Mouse (Mus musculus) midbrain, embryonic 16.5 days (tissue): ENCODE measurements around the gene Xab2. TPM values are rescaled to one million over a fixed set of nuclear protein-coding genes. Genes with fewer than 3 reads are reported as not detected.
A peak's percentile ranks its signal among the peaks of the same experiment; 100 is the strongest.

ENCODE experiments used
- ATAC-seq: fragments of 200-750 bp; cut with Nextera tagmentation; 2 replicates; pipeline ENCODE4 v1.8.0; 2017; ENCODE audit warnings: moderate TSS enrichment
- H3K27ac ChIP-seq: fragments of 300-500 bp; sonication (generic); 2 replicates; pipeline ENCODE4 v1.5.1; 2014; ENCODE audit warnings: mild to moderate bottlenecking, low read length, mixed read lengths
- H3K27me3 ChIP-seq: fragments of 300-500 bp; sonication (generic); 2 replicates; pipeline ENCODE4 v1.6.1; 2014; ENCODE audit warnings: low read depth, low read length, mixed read lengths; ENCODE audit not compliant: control insufficient read depth, insufficient read depth
- H3K36me3 ChIP-seq: fragments of 300-500 bp; sonication (generic); 2 replicates; pipeline ENCODE4 v1.6.1; 2014; ENCODE audit warnings: mild to moderate bottlenecking, low read length, moderate library complexity, mixed read lengths; ENCODE audit not compliant: control insufficient read depth, insufficient read depth
- H3K4me1 ChIP-seq: fragments of 300-500 bp; sonication (generic); 2 replicates; pipeline ENCODE4 v1.6.1; 2014; ENCODE audit warnings: mild to moderate bottlenecking, low read length, mixed read lengths; ENCODE audit not compliant: control insufficient read depth, insufficient read depth
- H3K4me2 ChIP-seq: fragments of 300-500 bp; sonication (generic); 2 replicates; pipeline ENCODE4 v1.6.1; 2014; ENCODE audit warnings: mild to moderate bottlenecking, low read length, mixed read lengths
- H3K4me3 ChIP-seq: fragments of 300-500 bp; sonication (generic); 2 replicates; pipeline ENCODE4 v1.5.1; 2014; ENCODE audit warnings: low read depth, mild to moderate bottlenecking, low read length, moderate library complexity, mixed read lengths
- H3K9ac ChIP-seq: fragments of 300-500 bp; sonication (generic); 2 replicates; pipeline ENCODE4 v1.6.1; 2014; ENCODE audit warnings: low read depth, low read length, mixed read lengths
- H3K9me3 ChIP-seq: fragments of 300-500 bp; sonication (generic); replicated peaks from 2 replicates; pipeline ENCODE4 v1.6.1; 2014; ENCODE audit warnings: mild to moderate bottlenecking, low read length, mixed read lengths; ENCODE audit not compliant: control insufficient read depth, poor library complexity, severe bottlenecking
- WGBS: fragments of 180-500 bp; shearing (Covaris S2); extraction: QIAGEN DNeasy Blood & Tissue Kit; methylation state at CpG from one replicate; pipeline ENCODE4 v1.1.7; 2014; 5-methylcytosine and 5-hydroxymethylcytosine counted together
- polyA plus RNA-seq: library from polyadenylated mRNA; unstranded; fragments of >200 nt; fragmentation: Nextera tagmentation; extraction: Ambion mirVana; gene quantifications from 2 replicates; pipeline ENCODE4 v1.2.1, GENCODE M21; 2015

Xab2 gene
- polyA plus RNA-seq, 1 experiment from 2014 or later: 51.8 TPM

DNA sequence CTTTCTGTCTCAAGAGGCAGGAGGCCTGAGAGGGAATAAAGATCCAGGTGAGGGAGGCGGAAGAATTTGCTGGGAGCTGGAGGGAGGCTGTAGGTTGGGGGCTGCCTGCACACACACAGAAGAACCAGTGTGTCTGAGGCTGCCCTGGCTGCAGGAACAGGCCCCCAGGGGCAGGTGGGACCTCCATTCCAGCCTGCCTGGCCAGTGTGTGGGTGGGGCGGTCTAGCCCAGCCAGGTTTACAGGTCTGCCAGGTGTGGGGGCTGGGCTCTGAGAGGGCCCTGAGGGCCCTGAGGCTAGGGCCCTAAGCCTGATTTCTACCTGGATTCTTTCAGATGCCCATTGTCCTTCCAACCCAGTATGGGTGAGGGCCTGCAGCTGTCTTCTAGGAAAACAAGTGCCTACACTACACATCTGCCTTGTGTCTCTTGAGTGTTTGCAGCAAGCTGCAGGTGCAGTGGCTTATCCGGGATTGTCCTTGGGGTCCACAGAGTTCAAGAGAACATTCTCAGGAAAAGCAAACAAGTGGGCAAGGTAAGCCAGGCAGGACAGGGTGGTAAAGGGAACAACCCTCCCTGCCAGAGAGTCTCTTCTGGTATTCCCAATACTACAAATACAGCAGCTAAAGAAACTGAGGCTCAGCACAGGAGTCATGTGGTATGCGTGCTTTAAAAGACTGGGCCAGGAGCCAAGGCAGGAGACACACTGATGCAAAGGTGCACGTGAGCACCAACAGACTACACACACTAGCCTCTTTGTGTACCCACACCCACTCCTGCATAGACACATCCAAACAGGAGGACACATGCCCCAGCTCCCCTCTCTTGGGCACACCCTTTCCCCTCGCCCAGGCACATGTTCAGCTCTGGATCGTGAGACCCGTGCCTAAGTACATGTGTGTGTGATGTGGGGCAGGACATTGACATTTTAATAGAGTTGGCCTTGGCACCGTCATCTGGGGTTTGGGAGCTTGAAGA, 41.4 kb downstream of the Xab2 start:
- H3K27me3 ChIP-seq: no peaks in the 10 kb centered on the region
- H3K4me2 ChIP-seq: no peak overlapping the region
- no peaks in the 10 kb centered on the region for H3K9me3 ChIP-seq
- H3K27ac ChIP-seq: no peak overlapping the region
- ATAC-seq: no peak
- no peaks in the 10 kb centered on the region for H3K4me1 ChIP-seq
- no peak overlapping the region for H3K4me3 ChIP-seq
- H3K36me3 ChIP-seq: no peaks in the 10 kb centered on the region
- 0 out of 2 replicates have a peak overlapping the region, but pooled peaks have one; percentile 20 for H3K9ac ChIP-seq
- 83% methylated on average over 9 of the region's 9 CpGs for WGBS

DNA sequence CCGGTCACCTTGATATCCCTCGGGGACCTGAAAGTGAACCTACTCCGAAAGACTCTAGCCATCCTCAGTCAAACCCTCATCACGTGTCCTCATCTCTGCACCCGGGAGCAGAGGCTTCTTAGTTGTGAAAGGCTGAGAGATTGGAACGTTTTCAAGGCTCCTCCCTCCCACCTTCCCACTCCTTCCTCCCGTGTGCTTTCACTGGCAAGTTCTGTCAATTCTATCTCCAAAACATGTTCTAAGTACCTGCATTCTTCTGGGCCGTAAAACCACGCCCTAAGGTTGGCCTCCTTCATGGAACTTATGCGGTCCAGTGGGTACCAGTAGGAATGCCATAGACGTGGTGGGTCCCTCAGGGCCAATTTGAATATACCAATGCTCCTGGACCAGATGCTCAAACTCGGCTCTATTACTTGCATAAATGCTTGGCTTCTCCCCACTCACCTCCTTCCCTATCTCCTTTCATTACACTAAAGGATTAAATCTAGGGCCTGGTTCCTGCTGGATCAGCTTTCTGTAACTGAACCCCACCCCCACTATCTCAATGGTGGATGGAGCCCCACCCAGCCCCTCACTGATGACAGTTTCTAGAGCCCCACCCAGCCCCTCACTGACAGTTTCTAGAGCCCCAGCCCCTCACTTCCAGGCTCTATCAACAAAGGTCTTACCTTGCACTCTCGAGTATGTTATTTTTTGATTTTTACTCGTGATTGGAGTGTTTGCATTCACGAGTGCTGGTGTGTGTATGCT, 44.7 kb downstream of the Xab2 start:
- no peak overlapping the region for H3K4me2 ChIP-seq

DNA sequence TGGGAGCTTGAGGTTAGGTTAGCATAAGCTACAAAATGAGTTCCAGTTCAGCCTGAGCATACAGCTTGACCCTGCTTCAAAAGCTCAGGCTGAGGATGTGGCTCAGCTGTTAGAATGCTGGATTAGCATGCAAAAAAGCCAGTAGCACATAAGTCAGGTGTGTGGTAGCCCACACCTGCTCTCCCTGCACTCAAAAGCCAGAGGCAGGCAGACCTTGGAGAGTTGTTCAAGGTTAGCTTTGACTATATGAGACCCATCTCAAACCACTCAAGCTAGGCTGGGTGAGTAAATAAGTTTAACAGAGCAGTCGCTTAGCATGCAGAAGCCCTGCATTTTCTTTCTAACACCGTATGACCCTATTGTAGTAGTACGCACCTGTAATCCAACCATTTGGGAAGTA, 46.6 kb downstream of the Xab2 start:
- H3K27ac ChIP-seq: no peak overlapping the region
- no peak for ATAC-seq
- H3K4me2 ChIP-seq: no peak overlapping the region
- H3K9me3 ChIP-seq: no peaks in the 10 kb centered on the region
- 96% methylated on average over 3 of the region's 3 CpGs for WGBS
- no peak overlapping the region for H3K9ac ChIP-seq
- no peaks in the 10 kb centered on the region for H3K27me3 ChIP-seq
- H3K4me1 ChIP-seq: no peaks in the 10 kb centered on the region
- no peak overlapping the region for H3K4me3 ChIP-seq
- no peaks in the 10 kb centered on the region for H3K36me3 ChIP-seq

More for the DNA sequence above, 44.7 kb downstream of the Xab2 start:
- Histone ChIP-seq H3K36me3 (no peaks in the 10 kb centered on the region), H3K27me3 (no peaks in the 10 kb centered on the region), H3K9me3 (no peaks in the 10 kb centered on the region), H3K4me3 (no peak overlapping the region), H3K4me1 (no peaks in the 10 kb centered on the region), H3K27ac (no peak overlapping the region), H3K9ac (no peak overlapping the region)
- no peak for ATAC-seq
- WGBS: 82% methylated on average over 15 of the region's 15 CpGs

DNA sequence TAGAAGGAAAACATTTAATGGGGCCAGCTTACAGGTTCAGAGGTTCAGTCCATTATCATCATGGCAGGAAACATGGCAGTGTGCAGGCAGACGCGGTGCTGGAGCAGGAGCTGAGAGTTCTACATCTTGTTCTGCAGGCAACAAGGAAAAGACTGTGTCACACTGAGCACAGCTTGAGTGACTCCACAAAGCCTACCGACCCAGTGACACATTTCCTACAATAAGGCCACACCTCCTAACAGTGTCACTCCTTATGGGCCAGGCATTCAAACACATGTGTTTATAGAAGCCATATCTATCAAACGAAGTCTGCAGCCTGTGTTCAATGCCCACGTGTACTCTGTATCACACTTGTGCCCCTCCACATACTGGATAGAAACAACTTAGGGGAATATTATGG, 51.3 kb downstream of the Xab2 start:
- whole genome bisulfite sequencing: 86% methylated on average over 5 of the region's 5 CpGs
- Histone ChIP-seq H3K4me2 (no peak overlapping the region), H3K27me3 (no peaks in the 10 kb centered on the region)

GRCm38 (mm10) chr8:3568378-3568777, 52.7 kb downstream of the Xab2 start:
- 3% methylated on average over 7 of the region's 7 CpGs for WGBS
- 0 out of 2 replicates have a peak overlapping the region, but pooled peaks have one; percentile 29 for H3K4me2 ChIP-seq

More for the DNA sequence above, 51.3 kb downstream of the Xab2 start:
- no peaks in the 10 kb centered on the region for H3K9me3 ChIP-seq
- H3K36me3 ChIP-seq: no peaks in the 10 kb centered on the region
- no peak overlapping the region for H3K27ac ChIP-seq
- H3K4me3 ChIP-seq: no peak overlapping the region
- no peak for ATAC-seq
- H3K4me1 ChIP-seq: no peaks in the 10 kb centered on the region; the same call in 1 of the 2 replicates
- H3K9ac ChIP-seq: no peak overlapping the region

GRCm38 (mm10) chr8:3567641-3568371, 53.3 kb downstream of the Xab2 start, which contains the start of gene C330021F23Rik:
TSS of gene C330021F23Rik (plus strand) at chr8:3567990.
- no peak within 1 kb of the TSS for H3K27ac ChIP-seq
- peak; percentile 39; the same call in 1 of the 2 replicates for ATAC-seq
- peak within 1 kb of the TSS; percentile 5; the same call in 1 of the 2 replicates for H3K4me3 ChIP-seq

More at GRCm38 (mm10) chr8:3568378-3568777, 52.7 kb downstream of the Xab2 start:
- Histone ChIP-seq H3K36me3 (no peaks in the 10 kb centered on the region), H3K27ac (no peak overlapping the region), H3K9me3 (no peaks in the 10 kb centered on the region), H3K27me3 (no peaks in the 10 kb centered on the region), H3K9ac (no peak overlapping the region), H3K4me3 (no peak overlapping the region), H3K4me1 (no peaks in the 10 kb centered on the region; the same call in 1 of the 2 replicates)
- ATAC-seq: no peak

More at GRCm38 (mm10) chr8:3567641-3568371, 53.3 kb downstream of the Xab2 start, which contains the start of gene C330021F23Rik:
- H3K9me3 ChIP-seq: no peaks in the 10 kb centered on the region
- WGBS: under 1% methylated on average over 12 of the region's 12 CpGs
- no peaks in the 10 kb centered on the region; the same call in 1 of the 2 replicates for H3K4me1 ChIP-seq
- no peaks in the 10 kb centered on the region for H3K27me3 ChIP-seq
- no peaks in the 10 kb centered on the region for H3K36me3 ChIP-seq
- H3K9ac ChIP-seq: no peak within 1 kb of the TSS
- peak within 1 kb of the TSS; percentile 29 for H3K4me2 ChIP-seq

Other genes with a start within 250 kb of the Xab2 start
- 12.0 and 12.1 TPM in 2 replicates for gene Arhgef18, start 228.3 kb downstream of the Xab2 start, polyA plus RNA-seq
- 4.5 and 5.0 TPM in 2 replicates for gene Pex11g, start 153.6 kb downstream of the Xab2 start, polyA plus RNA-seq
- 0.31 and 0.46 TPM in 2 replicates for gene Tex45, start 150.5 kb downstream of the Xab2 start, polyA plus RNA-seq
- 65.8 and 75.3 TPM in 2 replicates for gene Zfp358, start 128.2 kb downstream of the Xab2 start, polyA plus RNA-seq
- gene Mcoln1, start 120.9 kb downstream of the Xab2 start, polyA plus RNA-seq: 121 and 129 TPM in 2 replicates
- 43.6 and 49.8 TPM in 2 replicates for gene Pnpla6, start 105.9 kb downstream of the Xab2 start, polyA plus RNA-seq
- gene C330021F23Rik, start 53.3 kb downstream of the Xab2 start, polyA plus RNA-seq: 0.39 and 0.60 TPM in 2 replicates
- 45.1 and 48.7 TPM in 2 replicates for gene Camsap3, start 34.0 kb downstream of the Xab2 start, polyA plus RNA-seq
- gene Pet100, start 232 bp upstream of the Xab2 start, polyA plus RNA-seq: 63.5 and 68.0 TPM in 2 replicates
- 1.7 and 2.5 TPM in 2 replicates for gene Pcp2, start 4.2 kb upstream of the Xab2 start, polyA plus RNA-seq
- 41.4 and 46.2 TPM in 2 replicates for gene Stxbp2, start 9.6 kb upstream of the Xab2 start, polyA plus RNA-seq
- gene Retn, start 34.5 kb upstream of the Xab2 start, polyA plus RNA-seq: 0.33 and 1.0 TPM in 2 replicates
- gene Mcemp1, start 44.4 kb upstream of the Xab2 start, polyA plus RNA-seq: 0.19 and 0.24 TPM in 2 replicates
- gene Fcor, start 51.0 kb upstream of the Xab2 start, polyA plus RNA-seq: 16.8 and 20.9 TPM in 2 replicates
- 71.6 and 72.5 TPM in 2 replicates for gene Trappc5, start 55.0 kb upstream of the Xab2 start, polyA plus RNA-seq
- gene Fcer2a, start 72.9 kb upstream of the Xab2 start, polyA plus RNA-seq: 0.57 and 0.63 TPM in 2 replicates
- gene Clec4g, start 99.3 kb upstream of the Xab2 start, polyA plus RNA-seq: not detected in 2 replicates
- not detected in 2 replicates for gene Cd209a, start 127.7 kb upstream of the Xab2 start, polyA plus RNA-seq
- not detected in 2 replicates for gene Cd209e, start 233.0 kb upstream of the Xab2 start, polyA plus RNA-seq